Mouse (Mus musculus): ENCODE results near the gene Egfr. TPM values are rescaled to one million over a fixed set of nuclear protein-coding genes. Genes with fewer than 3 reads are reported as not detected.

Egfr gene
- not detected in 2 replicates for polyA plus RNA-seq (2012)

DNA sequence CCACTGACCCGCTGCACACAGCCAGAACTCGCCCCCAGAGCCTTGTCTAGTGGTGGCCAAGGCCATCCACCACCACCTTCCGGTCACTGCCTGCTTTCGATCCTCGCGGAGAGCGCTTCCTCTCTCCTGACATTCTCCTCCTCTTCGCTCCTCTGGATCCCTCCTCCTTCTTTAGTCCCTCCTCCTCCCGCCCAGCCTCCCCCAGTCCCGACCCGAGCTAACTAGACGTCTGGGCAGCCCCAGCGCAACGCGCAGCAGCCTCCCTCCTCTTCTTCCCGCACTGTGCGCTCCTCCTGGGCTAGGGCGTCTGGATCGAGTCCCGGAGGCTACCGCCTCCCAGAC, at the start of gene Egfr:
TSS of gene Egfr (plus strand) at position 197 of the 342 bp plus-strand sequence.

DNA sequence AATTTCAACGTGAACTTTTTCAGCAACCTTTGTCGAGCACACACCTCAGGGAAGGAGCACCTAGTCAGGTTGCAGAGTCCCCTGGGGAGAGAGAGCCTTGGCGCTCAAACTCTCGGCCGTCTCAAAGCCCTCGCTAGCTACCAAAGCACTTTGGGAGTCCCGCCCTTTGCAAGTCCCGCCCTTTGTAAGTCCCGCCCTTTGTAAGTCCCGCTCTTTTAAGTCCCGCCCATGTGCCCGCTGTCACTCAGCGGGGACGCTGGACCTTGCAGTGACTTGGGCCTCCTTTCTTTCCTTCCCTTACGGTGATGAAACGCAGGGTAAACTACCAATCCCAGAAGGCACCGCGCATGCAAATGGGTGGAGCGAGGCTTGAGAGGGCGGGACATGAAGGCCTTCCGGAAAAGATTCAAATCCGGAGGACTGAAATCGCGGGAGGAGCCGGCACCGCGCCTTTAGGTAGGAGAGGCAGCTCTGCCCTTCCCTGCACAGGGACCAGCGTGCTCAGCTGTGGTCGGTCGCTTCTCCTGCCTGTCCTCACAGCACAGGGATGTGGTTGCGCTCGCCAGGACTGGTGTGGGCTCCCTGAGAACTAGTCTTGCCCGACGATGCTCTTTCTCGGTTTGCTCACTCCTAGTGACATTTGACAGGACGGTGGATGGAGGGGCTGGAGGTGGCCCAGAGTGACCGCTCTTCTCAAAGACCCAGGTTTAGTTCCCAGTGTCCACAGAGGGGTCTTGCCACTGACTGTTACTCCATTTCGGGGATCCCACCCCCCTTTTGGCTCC, 199.2 kb downstream of the Egfr start, which contains the start of gene Fbxo48:
TSS of gene Fbxo48 (plus strand) at position 400 of the 785 bp plus-strand sequence.

Other genes starting within 250 kb of the Egfr start
- gene Sec61g, start 243.7 kb upstream of the Egfr start, polyA plus RNA-seq (2012) = 4.4 and 6.7 TPM in 2 replicates
- gene Fbxo48, start 199.2 kb downstream of the Egfr start, polyA plus RNA-seq (2012) = 0.28 and 0.41 TPM in 2 replicates